Mouse (Mus musculus) c-Kit-positive CD71-positive TER-119-negative erythroid progenitor cells, embryonic 14.5 days (primary cell): ENCODE measurements at regions not wholly inside any gene's neighbourhood (a gene's known extent, or its start where the extent isn't known, plus 50 kb on each side); places are given as distances from the start of the nearest gene placed in this dataset.

Experiments used
- DNase-seq: peaks from one replicate; pipeline ENCODE4 v3.0.0-alpha.2; 2013; ENCODE audit warnings: low read depth

DNA sequence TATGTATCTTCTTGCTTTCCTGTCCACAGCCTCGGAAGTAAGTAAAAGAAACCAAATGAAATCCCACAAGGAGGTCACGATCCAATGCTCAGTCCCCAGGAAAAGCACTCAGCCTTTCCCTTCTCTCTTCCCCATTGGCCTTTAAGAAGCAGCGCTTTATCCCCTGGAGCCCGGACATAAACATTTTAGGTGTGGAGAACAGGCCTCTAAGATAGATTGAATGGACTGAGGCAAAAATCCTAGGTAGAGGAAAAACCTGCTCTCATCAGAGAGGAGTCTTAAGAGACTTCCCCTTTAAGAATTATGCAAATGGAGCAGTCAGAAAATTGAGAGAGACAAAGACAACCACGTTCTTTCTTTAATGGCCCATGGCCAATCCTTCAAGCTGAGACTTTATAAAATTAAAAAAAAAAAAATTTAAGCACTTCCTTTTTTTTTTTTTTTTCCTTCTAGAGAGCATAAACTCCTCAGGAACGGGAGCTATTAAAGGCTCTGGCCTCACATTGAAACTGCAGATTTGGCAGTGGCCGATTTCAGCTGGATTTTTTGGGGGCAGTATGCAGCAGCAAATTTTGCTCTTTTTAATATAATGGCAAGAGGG, 1020.5 kb downstream of the 9330182O14Rik start:
- DNase-seq: no peak

DNA sequence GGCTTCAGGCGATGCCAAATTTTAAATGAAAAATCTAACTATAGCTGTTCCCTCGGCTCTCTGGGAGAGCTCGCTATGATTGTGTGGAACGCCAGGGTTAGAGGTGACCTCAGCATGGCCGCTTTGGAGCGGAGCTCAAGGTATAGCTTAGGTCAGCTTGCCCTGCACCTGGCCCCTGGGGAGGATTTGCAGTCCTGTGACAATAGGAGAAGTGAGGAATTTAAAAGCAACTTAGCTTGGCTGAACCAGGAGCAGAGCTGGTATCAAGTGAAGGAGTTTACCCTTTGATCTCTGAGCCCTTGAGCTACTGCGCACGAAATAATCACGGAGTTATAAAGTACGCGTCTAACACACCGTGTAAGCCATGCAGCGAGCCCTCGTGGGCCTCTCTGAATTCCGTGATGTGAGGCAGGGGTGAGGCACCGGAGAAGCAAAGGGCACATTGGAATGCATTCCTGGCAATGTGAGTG, 1021.0 kb downstream of the 9330182O14Rik start:
- no peak for DNase-seq

DNA sequence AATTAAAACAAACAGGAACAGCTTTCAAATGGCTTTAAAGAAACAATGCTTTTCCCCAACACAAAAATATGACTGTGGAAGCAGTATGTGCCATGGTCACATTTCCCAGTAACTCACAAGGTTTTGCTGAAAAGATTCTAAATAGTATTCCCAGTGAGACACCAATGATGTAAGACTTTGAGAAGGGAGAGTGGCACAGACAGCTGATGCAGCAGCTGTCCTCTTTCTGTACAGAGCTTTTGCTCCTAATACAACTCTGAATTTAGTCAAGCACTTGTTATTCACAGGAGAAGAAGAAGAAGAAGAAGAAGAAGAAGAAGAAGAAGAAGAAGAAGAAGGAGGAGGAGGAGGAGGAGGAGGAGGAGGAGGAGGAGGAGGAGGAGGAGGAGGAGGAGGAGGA, 1023.6 kb downstream of the 9330182O14Rik start:
- no peak for DNase-seq

DNA sequence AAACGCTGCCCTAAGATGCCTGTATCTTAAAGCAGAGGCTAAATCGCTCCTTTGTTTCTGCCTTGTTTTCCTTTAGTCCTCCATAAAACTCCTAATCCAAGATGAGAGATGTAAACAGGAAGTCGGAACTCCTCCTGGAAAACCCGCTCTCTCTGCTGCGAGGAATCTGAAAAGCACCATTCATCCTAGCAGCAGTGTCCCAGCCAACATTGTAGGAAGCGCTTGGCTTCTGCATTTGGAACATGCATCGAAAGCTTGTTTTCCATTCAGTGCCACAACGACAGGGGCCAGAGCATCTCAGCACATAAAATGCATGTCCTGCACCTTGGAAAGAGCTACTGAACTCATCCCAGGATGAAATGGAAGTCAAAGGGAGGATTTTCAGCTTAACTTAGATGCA, 1028.1 kb downstream of the 9330182O14Rik start:
- no peak for DNase-seq

DNA sequence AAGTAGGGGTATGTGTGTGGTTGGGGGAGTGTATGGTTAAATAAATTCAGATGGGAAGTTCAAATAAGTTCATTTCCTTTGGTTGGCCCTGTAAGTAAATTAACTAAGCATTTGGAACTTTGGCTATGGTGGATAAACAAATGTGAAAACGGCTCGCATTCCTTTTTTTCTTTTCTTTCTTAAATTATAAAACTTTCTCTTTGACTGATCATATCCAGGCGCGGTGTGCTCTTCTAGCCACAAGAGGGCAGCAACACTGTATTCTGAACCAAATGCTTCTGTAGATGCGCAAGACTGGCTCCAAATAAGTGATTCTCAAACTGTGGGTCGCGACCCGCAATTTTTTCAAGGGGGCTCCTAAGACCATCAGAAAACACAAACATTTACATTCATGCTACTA, 1028.6 kb downstream of the 9330182O14Rik start:
- peak; percentile 24 for DNase-seq

DNA sequence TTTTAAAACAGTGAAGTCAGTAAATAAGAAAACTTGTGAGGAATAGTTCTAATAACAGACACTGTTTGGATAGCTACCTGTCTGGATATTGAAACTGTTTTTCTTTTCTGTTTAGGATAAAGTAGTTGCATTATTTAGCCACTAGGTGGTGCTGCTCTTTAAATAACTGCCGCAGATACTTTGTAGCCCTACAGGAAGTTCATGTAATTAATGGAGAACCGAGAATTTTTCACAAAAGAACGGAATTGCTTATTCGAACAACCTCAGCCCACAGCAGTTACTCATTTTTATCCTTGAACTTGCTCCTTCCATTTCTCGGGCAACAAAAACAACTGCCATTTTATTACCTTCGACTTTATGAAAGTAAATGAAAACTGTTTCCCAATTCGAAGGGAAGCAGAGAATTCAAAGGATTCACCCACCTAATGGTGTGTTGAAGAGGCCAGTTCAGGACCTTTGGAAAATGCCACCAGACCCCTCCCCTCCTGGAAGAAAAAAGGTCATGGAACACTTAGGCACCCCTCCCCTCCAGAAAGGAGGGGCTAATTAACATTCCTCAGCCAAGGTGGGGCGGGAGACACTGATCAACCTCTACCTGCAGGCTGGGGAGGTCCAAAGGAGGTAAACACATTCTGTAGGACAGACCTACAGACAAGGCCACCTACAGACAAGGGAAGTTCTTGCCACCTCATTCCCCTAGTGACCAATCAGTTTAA, 1029.6 kb downstream of the 9330182O14Rik start:
- peak; percentile 40 for DNase-seq

DNA sequence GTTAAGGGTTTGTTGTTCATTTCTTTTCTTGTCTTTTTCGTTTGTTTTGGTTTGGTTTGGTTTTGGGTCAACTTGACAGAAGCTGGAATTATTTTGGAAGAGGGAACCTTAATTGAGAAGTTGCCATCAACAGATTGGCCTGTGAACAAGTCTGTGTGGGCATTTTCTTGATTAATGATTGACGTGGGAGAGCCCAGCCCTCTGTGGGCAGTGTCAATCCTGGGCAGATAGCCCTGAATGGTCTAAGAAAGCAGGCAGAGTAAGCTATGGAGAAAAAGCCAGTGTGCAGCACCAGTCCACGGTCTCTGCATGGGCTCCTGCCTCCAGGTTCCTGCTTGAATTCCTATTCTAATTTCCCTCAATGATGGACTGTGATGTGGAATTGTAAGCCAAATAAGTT, 1031.4 kb downstream of the 9330182O14Rik start:
- no peak for DNase-seq

DNA sequence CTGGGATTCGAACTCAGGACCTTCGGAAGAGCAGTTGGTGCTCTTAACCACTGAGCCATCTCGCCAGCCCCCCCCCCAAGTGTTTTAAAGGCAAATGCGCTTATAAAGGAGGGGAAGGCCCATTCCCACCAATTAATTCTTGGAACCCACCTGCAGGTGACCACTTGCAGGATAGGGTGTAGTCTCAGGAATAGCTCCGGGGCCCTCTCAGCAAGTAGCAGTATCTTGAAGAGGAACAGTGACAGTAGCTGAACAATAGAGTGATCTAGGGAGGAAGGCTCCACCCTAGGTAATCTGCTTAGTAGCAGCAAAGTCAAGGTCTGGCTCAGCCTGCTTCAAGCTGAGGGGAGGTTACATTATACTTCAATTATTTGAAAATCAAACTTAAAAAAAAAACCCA, 1056.6 kb downstream of the 9330182O14Rik start:
- no peak for DNase-seq

DNA sequence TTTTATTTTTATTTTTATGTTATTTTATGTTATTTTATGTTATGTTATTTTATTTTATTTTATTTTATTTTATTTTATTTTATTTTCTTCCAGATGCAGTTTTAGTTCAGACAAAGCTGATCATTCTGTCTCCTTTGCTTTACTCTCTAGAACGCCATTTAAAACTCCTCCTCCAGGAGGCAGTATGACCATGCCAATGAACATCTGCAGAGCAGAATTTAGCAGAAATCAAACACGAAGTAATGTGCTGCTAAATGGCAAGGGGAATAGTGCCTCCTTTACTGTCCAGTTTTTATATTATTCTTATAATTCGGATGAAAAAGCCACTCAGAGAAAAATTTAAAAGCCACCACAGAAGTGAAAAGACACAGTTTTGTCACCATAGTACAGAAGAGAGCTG, 1059.1 kb downstream of the 9330182O14Rik start:
- peak; percentile 8 for DNase-seq

DNA sequence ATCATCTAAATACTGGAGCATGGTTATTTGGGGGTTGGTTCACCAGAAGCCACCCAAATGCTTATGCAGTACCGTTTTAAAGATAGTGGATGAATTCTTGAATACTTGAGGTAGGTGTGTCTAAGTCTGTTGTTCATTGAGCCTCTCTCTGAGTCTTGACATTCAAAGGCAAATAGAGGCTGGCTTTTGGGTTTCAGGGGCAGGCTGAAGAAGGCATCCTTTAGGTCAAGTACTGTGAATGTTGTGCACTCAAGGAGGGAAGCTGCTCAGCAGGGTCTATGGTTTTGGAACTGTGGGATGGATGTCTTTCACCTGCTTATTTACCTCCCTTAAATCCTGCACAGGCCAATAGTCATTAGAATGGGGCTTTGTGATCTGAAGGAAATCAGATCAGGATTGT, 1089.6 kb downstream of the 9330182O14Rik start:
- DNase-seq: no peak

DNA sequence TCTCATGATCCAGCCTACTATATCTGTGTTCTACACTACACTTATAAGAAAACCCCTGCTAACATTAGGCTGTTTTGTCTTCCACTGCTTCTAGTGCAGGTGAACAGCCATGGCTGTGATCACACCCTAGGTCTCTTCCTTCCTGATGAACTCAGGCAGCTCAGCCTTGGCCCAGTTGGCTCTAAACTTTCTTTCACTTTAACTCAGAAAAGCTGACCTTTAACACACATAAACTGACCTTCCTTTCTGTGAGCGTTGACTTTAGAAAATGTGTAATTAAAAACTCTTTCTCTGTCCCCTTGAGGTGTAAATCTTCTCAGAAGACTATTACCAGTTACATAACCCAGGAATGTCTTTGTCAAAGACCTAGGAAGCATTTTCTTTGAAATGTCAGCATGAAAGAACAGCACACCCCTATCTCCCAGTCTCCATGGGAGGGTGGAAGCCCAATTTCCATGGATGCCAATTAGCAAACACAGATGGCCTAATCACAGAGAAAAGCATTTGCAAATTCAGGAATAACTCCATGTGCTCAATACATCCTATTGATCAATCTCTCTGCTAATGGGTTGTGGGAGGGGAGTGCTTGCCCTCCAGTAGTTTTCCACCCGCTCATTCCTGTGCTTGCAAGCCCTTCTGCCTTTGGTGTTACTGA, 1098.4 kb downstream of the 9330182O14Rik start:
- no peak for DNase-seq
